Mouse (Mus musculus) forebrain, embryonic 14.5 days (tissue): ENCODE measurements around the gene Uqcc3. TPM values are rescaled to one million over a fixed set of nuclear protein-coding genes. Genes with fewer than 3 reads are reported as not detected.

Source experiments
- ATAC-seq: fragments of 200-750 bp; cut with Nextera tagmentation; 2 replicates; pipeline ENCODE4 v1.8.0; 2017; ENCODE audit warnings: mild to moderate bottlenecking, moderate library complexity
- DNase-seq: peaks from one replicate; pipeline ENCODE4 v3.0.0-alpha.2; 2015; ENCODE audit warnings: low spot score
- H3K27ac ChIP-seq: fragments of 300-500 bp; sonication (generic); 2 replicates; pipeline ENCODE4 v1.5.1; 2014; ENCODE audit warnings: low read depth, mild to moderate bottlenecking, control low read depth, low read length, moderate library complexity
- H3K27me3 ChIP-seq: fragments of 300-500 bp; sonication (generic); replicated peaks from 2 replicates; pipeline ENCODE4 v1.6.1; 2014; ENCODE audit warnings: low read length, control low read depth, mixed read lengths; ENCODE audit not compliant: control insufficient read depth, insufficient read depth
- H3K36me3 ChIP-seq: fragments of 300-500 bp; sonication (generic); 2 replicates; pipeline ENCODE4 v1.6.1; 2014; ENCODE audit warnings: low read length, control low read depth; ENCODE audit not compliant: control insufficient read depth, insufficient read depth
- H3K4me1 ChIP-seq: fragments of 300-500 bp; sonication (generic); 2 replicates; pipeline ENCODE4 v1.6.1; 2014; ENCODE audit warnings: antibody characterized with exemption, low read length, control low read depth; ENCODE audit not compliant: control insufficient read depth, insufficient read depth
- H3K4me2 ChIP-seq: fragments of 300-500 bp; sonication (generic); 2 replicates; pipeline ENCODE4 v1.6.1; 2014; ENCODE audit warnings: mild to moderate bottlenecking, control low read depth, low read length
- H3K4me3 ChIP-seq: fragments of 300-500 bp; sonication (generic); 2 replicates; pipeline ENCODE4 v1.5.1; 2014; ENCODE audit warnings: low read depth, low read length, control low read depth
- H3K9ac ChIP-seq: fragments of 300-500 bp; sonication (generic); 2 replicates; pipeline ENCODE4 v1.6.1; 2014; ENCODE audit warnings: mild to moderate bottlenecking, low read length, control low read depth, moderate library complexity
- H3K9me3 ChIP-seq: fragments of 300-500 bp; sonication (generic); replicated peaks from 2 replicates; pipeline ENCODE4 v1.6.1; 2016; ENCODE audit warnings: low read length, control low read depth, mixed read lengths; ENCODE audit not compliant: control insufficient read depth
- WGBS: fragments of 180-500 bp; shearing (Covaris S2); extraction: QIAGEN DNeasy Blood & Tissue Kit; methylation state at CpG from one replicate; pipeline ENCODE4 v1.1.7; 2014; 5-methylcytosine and 5-hydroxymethylcytosine counted together
- polyA plus RNA-seq: library from polyadenylated mRNA; unstranded; fragments of >200 nt; fragmentation: Nextera tagmentation; extraction: Ambion mirVana; gene quantifications from 2 replicates; pipeline ENCODE4 v1.2.1, GENCODE M21; 2014

Gene Uqcc3
- 57.0 and 66.4 TPM in 2 replicates for polyA plus RNA-seq

GRCm38 (mm10) chr19:8880311-8881033 lies at the start of gene Uqcc3:
Gene Uqcc3 (minus strand): TSS chr19:8880923.
- no peaks in the 10 kb centered on the region for H3K27me3 ChIP-seq
- peak; percentile 98 for ATAC-seq
- no peaks in the 10 kb centered on the region for H3K9me3 ChIP-seq
- 0 out of 2 replicates have a peak, but pooled peaks cover 3% of the 10 kb centered on the region for H3K4me1 ChIP-seq
- H3K4me3 ChIP-seq, result peak within 1 kb of the TSS; percentile 67
- under 1% methylated on average over 42 of the region's 42 CpGs for WGBS
- H3K4me2 ChIP-seq, result peak within 1 kb of the TSS; percentile 94
- H3K27ac ChIP-seq, result peak within 1 kb of the TSS; percentile 61
- DNase-seq, result peak; percentile 92
- peak within 1 kb of the TSS; percentile 83 for H3K9ac ChIP-seq
- H3K36me3 ChIP-seq, result peaks cover 25% of the 10 kb centered on the region

GRCm38 (mm10) chr19:8930117-8930516 lies 49.4 kb upstream of the Uqcc3 start:
- Histone ChIP-seq H3K4me3 (peak overlapping the region; percentile 48), H3K9me3 (no peaks in the 10 kb centered on the region), H3K9ac (peak overlapping the region; percentile 68), H3K36me3 (peaks cover 29% of the 10 kb centered on the region), H3K4me1 (no peaks in the 10 kb centered on the region; the same call in 1 of the 2 replicates), H3K27ac (no peak overlapping the region), H3K4me2 (peak overlapping the region; percentile 73), H3K27me3 (no peaks in the 10 kb centered on the region)
- ATAC-seq (no peak), DNase-seq (no peak)
- 14% methylated on average over 11 of the region's 11 CpGs for WGBS

- peak; percentile 44 for DNase-seq
- Histone ChIP-seq H3K4me2 (peak within 1 kb of the TSS; percentile 73), H3K27me3 (no peaks in the 10 kb centered on the region), H3K9ac (peak within 1 kb of the TSS; percentile 68), H3K36me3 (peaks cover 29% of the 10 kb centered on the region), H3K4me3 (peak within 1 kb of the TSS; percentile 48), H3K27ac (no peak within 1 kb of the TSS), H3K4me1 (no peaks in the 10 kb centered on the region; the same call in 1 of the 2 replicates), H3K9me3 (no peaks in the 10 kb centered on the region)
- peak; percentile 72 for ATAC-seq
- under 1% methylated on average over 68 of the region's 74 CpGs for WGBS
Observed at GRCm38 (mm10) chr19:8929224-8930088, 48.7 kb upstream of the Uqcc3 start, which contains the start of the genes Rom1 and Eml3. Gene Rom1 (minus strand): TSS chr19:8929356. Gene Eml3 (plus strand): TSS chr19:8929552.

- no peak overlapping the region for H3K27ac ChIP-seq
- H3K4me3 ChIP-seq, result peak overlapping the region; percentile 48
Observed at GRCm38 (mm10) chr19:8928689-8929223, 48.0 kb upstream of the Uqcc3 start.

GRCm38 (mm10) chr19:8927891-8928525 lies 47.3 kb upstream of the Uqcc3 start:
- Histone ChIP-seq H3K27me3 (no peaks in the 10 kb centered on the region), H3K27ac (no peak overlapping the region), H3K4me1 (no peaks in the 10 kb centered on the region; the same call in 1 of the 2 replicates), H3K36me3 (peaks cover 36% of the 10 kb centered on the region), H3K9me3 (no peaks in the 10 kb centered on the region), H3K9ac (no peak overlapping the region), H3K4me2 (no peak overlapping the region), H3K4me3 (no peak overlapping the region)
- ATAC-seq, result no peak
- WGBS, result 94% methylated on average over 12 of the region's 12 CpGs
- no peak for DNase-seq

More at GRCm38 (mm10) chr19:8928689-8929223, 48.0 kb upstream of the Uqcc3 start:
- ATAC-seq (peak; percentile 27), DNase-seq (no peak)
- peaks cover 31% of the 10 kb centered on the region for H3K36me3 ChIP-seq
- 15% methylated on average over 16 of the region's 16 CpGs for WGBS
- no peaks in the 10 kb centered on the region; the same call in 1 of the 2 replicates for H3K4me1 ChIP-seq
- peak overlapping the region; percentile 73 for H3K4me2 ChIP-seq
- no peaks in the 10 kb centered on the region for H3K27me3 ChIP-seq
- H3K9ac ChIP-seq, result peak overlapping the region; percentile 68
- no peaks in the 10 kb centered on the region for H3K9me3 ChIP-seq

GRCm38 (mm10) chr19:8926766-8927165 lies 46.0 kb upstream of the Uqcc3 start:
- Histone ChIP-seq H3K36me3 (peaks cover 40% of the 10 kb centered on the region), H3K9me3 (no peaks in the 10 kb centered on the region), H3K27ac (no peak overlapping the region), H3K9ac (no peak overlapping the region), H3K27me3 (no peaks in the 10 kb centered on the region), H3K4me1 (peaks cover 1% of the 10 kb centered on the region; the same call in 1 of the 2 replicates), H3K4me2 (no peak overlapping the region), H3K4me3 (no peak overlapping the region)
- 94% methylated on average over 2 of the region's 2 CpGs for WGBS
- ATAC-seq, result no peak
- DNase-seq, result no peak

- Histone ChIP-seq H3K4me2 (peak overlapping the region; percentile 69; the same call in 1 of the 2 replicates), H3K36me3 (peaks cover 31% of the 10 kb centered on the region), H3K4me3 (no peak overlapping the region), H3K4me1 (peaks cover 9% of the 10 kb centered on the region; the same call in 1 of the 2 replicates), H3K9me3 (no peaks in the 10 kb centered on the region), H3K9ac (no peak overlapping the region; the same call in 1 of the 2 replicates), H3K27ac (no peak overlapping the region), H3K27me3 (no peaks in the 10 kb centered on the region)
- WGBS, result 81% methylated on average over 9 of the region's 9 CpGs
- DNase-seq (no peak), ATAC-seq (no peak)
Observed at GRCm38 (mm10) chr19:8921741-8922140, 41.0 kb upstream of the Uqcc3 start.

GRCm38 (mm10) chr19:8920836-8921291 lies 40.1 kb upstream of the Uqcc3 start:
- Histone ChIP-seq H3K4me2 (peak overlapping the region; percentile 69), H3K4me3 (peak overlapping the region; percentile 84), H3K27ac (peak overlapping the region; percentile 77), H3K9me3 (no peaks in the 10 kb centered on the region), H3K27me3 (no peaks in the 10 kb centered on the region), H3K4me1 (peaks cover 9% of the 10 kb centered on the region; the same call in 1 of the 2 replicates), H3K9ac (peak overlapping the region; percentile 88), H3K36me3 (peaks cover 31% of the 10 kb centered on the region)
- no peak; the same call in 1 of the 2 replicates for ATAC-seq
- WGBS, result 1% methylated on average over 6 of the region's 6 CpGs
- DNase-seq, result peak; percentile 66
